Mouse (Mus musculus): ENCODE measurements at regions not wholly inside any gene's neighbourhood (a gene's known extent, or its start where the extent isn't known, plus 50 kb on each side); places are given as distances from the start of the nearest gene placed in this dataset.

- Histone ChIP-seq H3K4me1 (ENCODE audit: control insufficient read depth, insufficient read depth, low read length) (no peaks in the 10 kb centered on the region), H3K27ac (ENCODE audit: insufficient read depth, low read length) (no peak overlapping the region), H3K27me3 (ENCODE audit: control insufficient read depth, insufficient read depth, low read length) (no peaks in the 10 kb centered on the region), H3K4me3 (replicated peaks; ENCODE audit: insufficient read depth, low read depth, low read length) (no peak overlapping the region)
- DNase-seq = no peak
- no peak for TF ChIP-seq CTCF (IDR thresholded peaks at IDR 0.05; ENCODE audit: borderline replicate concordance, insufficient read depth, low read depth, low read length)
- no peak for TF ChIP-seq POLR2A (IDR thresholded peaks at IDR 0.05; ENCODE audit: borderline replicate concordance, insufficient read depth, low read length)
These were observed 91.5 kb upstream of the Mvb12b start for GRCm38 (mm10) chr2:33979276-33979675.

DNA sequence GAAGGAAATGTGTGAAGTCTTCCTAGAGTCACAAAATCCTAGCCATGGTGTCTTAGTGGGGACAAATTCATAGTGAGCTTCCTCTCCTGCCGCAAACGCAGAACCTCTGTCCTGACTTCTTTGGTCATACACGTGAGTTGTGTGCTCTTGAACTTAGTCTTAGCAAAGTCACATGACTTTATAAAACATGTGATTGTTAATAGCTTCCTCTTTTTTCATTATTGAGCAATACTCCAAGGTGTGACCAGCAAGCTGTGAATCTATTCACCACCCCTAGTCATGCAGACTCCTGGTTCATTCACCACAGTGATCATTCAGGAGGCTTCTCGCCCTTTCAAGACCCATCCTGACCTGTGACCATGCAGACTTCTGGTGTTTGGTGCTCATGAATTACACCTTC lies 90.8 kb upstream of the Mvb12b start:
- no peak overlapping the region for H3K27ac ChIP-seq (ENCODE audit: insufficient read depth, low read length)
- no peak for DNase-seq
- WGBS = 93% methylated on average over 4 of the region's 4 CpGs
- no peaks in the 10 kb centered on the region for H3K4me1 ChIP-seq (ENCODE audit: control insufficient read depth, insufficient read depth, low read length)
- TF ChIP-seq CTCF (IDR thresholded peaks at IDR 0.05; ENCODE audit: borderline replicate concordance, insufficient read depth, low read depth, low read length) (no peak), POLR2A (IDR thresholded peaks at IDR 0.05; ENCODE audit: borderline replicate concordance, insufficient read depth, low read length) (no peak)
- no peak overlapping the region for H3K4me3 ChIP-seq (replicated peaks; ENCODE audit: insufficient read depth, low read depth, low read length)
- no peaks in the 10 kb centered on the region for H3K27me3 ChIP-seq (ENCODE audit: control insufficient read depth, insufficient read depth, low read length)

DNA sequence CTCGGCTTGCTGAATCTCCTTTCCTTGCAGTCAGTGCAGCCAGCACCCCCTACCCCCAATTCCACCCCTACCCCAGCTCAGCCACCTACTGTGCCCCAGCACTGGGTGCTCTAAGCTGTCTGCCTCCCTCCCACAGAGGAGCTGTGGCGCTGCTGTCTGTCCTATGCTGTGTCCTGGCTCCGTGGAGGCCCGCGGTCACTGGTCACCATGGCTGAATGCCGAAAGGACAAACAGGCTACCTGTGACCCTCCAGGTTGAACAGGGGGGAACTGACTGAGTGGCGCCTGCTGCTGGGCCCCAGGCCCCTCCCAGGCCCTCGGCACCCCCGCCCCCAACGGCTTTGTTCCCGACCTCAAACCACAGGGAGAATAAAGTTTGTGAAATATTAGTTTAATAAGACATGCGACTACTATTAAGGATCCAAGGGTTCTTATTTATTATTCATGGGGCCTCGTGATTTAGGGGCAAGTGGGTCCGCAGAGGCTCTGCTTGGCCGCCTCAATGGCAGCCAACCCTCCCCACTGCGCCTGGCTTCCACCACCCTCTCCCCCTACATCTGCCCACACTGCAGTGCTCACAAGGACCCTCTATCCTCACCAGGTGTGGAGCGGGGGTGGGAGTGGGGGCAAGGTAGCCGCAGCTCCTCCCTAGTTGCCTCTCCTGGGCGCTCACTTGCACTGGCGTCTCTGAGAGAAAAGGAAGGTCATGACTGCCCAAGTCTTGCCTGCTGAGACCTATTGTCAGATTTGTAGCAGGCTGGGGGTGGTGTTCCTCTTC lies 90.0 kb upstream of the Mvb12b start:
- no peak for DNase-seq
- Histone ChIP-seq H3K4me1 (ENCODE audit: control insufficient read depth, insufficient read depth, low read length) (no peaks in the 10 kb centered on the region), H3K4me3 (replicated peaks; ENCODE audit: insufficient read depth, low read depth, low read length) (no peak overlapping the region), H3K27me3 (ENCODE audit: control insufficient read depth, insufficient read depth, low read length) (no peaks in the 10 kb centered on the region), H3K27ac (ENCODE audit: insufficient read depth, low read length) (no peak overlapping the region)
- 86% methylated on average over 20 of the region's 20 CpGs for WGBS
- no peak for TF ChIP-seq CTCF (IDR thresholded peaks at IDR 0.05; ENCODE audit: borderline replicate concordance, insufficient read depth, low read depth, low read length)
- TF ChIP-seq POLR2A (IDR thresholded peaks at IDR 0.05; ENCODE audit: borderline replicate concordance, insufficient read depth, low read length) = no peak

DNA sequence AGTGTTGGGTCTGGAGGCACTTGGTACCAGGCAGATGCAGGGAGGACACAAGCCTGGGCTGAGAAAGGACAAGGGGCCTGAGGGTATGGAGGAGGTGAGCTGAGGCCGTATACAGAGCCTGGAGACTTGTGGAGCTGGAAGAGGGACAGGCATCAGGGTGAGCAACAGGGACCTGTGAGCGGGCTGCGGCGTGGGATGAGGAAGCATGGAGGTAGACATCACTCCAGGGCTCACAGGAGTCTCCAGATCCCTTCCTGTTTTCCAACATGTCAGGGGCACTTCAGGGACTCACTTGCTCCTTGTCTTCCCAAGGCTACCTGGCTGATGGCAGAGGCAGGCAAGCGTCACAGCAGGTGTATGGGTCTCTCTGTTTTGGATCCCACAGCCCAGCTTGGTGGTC lies 89.4 kb upstream of the Mvb12b start:
- 99% methylated on average over 5 of the region's 5 CpGs for WGBS
- no peaks in the 10 kb centered on the region for H3K4me1 ChIP-seq (ENCODE audit: control insufficient read depth, insufficient read depth, low read length)
- H3K27me3 ChIP-seq (ENCODE audit: control insufficient read depth, insufficient read depth, low read length) = no peaks in the 10 kb centered on the region
- H3K4me3 ChIP-seq (replicated peaks; ENCODE audit: insufficient read depth, low read depth, low read length) = no peak overlapping the region
- no peak for DNase-seq
- TF ChIP-seq POLR2A (IDR thresholded peaks at IDR 0.05; ENCODE audit: borderline replicate concordance, insufficient read depth, low read length) (no peak), CTCF (IDR thresholded peaks at IDR 0.05; ENCODE audit: borderline replicate concordance, insufficient read depth, low read depth, low read length) (no peak)
- no peak overlapping the region for H3K27ac ChIP-seq (ENCODE audit: insufficient read depth, low read length)

DNA sequence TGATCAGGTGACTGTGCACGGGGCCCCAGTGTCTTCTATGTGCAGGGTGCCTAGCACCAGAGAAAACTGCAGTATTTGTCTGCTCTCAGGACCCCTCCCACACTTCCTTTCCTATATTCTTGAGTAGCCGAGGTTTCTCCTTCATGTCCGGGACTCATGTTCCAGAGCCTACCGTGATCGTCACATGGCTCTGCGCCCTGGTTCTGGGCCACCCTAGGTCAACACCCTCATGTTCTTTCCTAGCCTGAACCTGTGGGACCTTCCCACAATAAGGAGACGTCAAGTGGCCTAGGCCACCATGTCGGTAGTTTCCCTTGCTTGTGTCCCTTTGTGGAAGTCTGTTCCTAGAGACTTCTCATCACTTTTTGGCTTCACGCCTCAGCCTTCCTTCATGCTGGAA lies 88.4 kb upstream of the Mvb12b start:
- H3K4me1 ChIP-seq (ENCODE audit: control insufficient read depth, insufficient read depth, low read length) = no peaks in the 10 kb centered on the region
- DNase-seq = no peak
- H3K4me3 ChIP-seq (replicated peaks; ENCODE audit: insufficient read depth, low read depth, low read length) = no peak overlapping the region
- no peaks in the 10 kb centered on the region for H3K27me3 ChIP-seq (ENCODE audit: control insufficient read depth, insufficient read depth, low read length)
- no peak for TF ChIP-seq POLR2A (IDR thresholded peaks at IDR 0.05; ENCODE audit: borderline replicate concordance, insufficient read depth, low read length)
- no peak for TF ChIP-seq CTCF (IDR thresholded peaks at IDR 0.05; ENCODE audit: borderline replicate concordance, insufficient read depth, low read depth, low read length)
- WGBS = 76% methylated on average over 9 of the region's 9 CpGs
- no peak overlapping the region for H3K27ac ChIP-seq (ENCODE audit: insufficient read depth, low read length)

GRCm38 (mm10) chr2:33975423-33976127 lies 87.8 kb upstream of the Mvb12b start:
- no peak for TF ChIP-seq CTCF (IDR thresholded peaks at IDR 0.05; ENCODE audit: borderline replicate concordance, insufficient read depth, low read depth, low read length)
- TF ChIP-seq POLR2A (IDR thresholded peaks at IDR 0.05; ENCODE audit: borderline replicate concordance, insufficient read depth, low read length) = no peak
- no peak overlapping the region for H3K4me3 ChIP-seq (replicated peaks; ENCODE audit: insufficient read depth, low read depth, low read length)
- WGBS = 46% methylated on average over 14 of the region's 14 CpGs

DNA sequence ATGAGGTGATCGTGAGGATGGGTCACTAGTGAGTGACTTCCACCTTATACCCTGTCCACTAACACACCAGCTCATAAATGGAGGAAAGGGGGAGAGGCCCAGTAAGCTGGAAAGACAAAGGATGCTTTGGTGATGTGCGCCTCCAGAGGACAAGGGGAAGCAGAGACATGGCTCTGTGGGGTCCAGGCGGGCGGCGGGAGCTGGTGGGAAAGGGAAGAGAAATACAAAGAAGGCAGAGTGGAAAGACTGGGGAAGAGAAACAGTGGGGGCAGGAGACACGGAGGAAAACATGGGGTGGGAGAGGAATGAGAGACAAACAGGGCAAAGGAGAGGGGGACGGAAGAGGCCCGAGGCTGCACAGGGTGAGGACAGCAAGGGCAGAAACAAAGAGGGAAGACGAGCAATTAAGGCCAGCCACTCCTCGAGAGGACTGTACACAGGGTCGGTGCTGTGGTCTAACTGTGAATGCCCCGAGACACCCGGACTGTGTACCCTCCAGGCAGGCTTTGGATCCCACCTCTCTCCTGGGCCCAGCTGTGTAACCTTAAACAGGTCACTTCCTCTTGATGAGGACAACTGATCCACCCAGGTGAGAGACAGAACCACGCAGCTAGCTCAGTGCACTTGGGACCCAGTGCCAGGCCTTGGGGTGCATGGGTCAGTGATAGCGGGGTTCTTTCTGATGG lies 87.1 kb upstream of the Mvb12b start:
- no peak for DNase-seq
- Histone ChIP-seq H3K27me3 (ENCODE audit: control insufficient read depth, insufficient read depth, low read length) (no peaks in the 10 kb centered on the region), H3K4me1 (ENCODE audit: control insufficient read depth, insufficient read depth, low read length) (no peaks in the 10 kb centered on the region), H3K27ac (ENCODE audit: insufficient read depth, low read length) (no peak overlapping the region), H3K4me3 (replicated peaks; ENCODE audit: insufficient read depth, low read depth, low read length) (no peak overlapping the region)
- TF ChIP-seq CTCF (IDR thresholded peaks at IDR 0.05; ENCODE audit: borderline replicate concordance, insufficient read depth, low read depth, low read length) (no peak), POLR2A (IDR thresholded peaks at IDR 0.05; ENCODE audit: borderline replicate concordance, insufficient read depth, low read length) (no peak)
- 82% methylated on average over 15 of the region's 15 CpGs for WGBS

More at GRCm38 (mm10) chr2:33975423-33976127, 87.8 kb upstream of the Mvb12b start:
- Histone ChIP-seq H3K27me3 (ENCODE audit: control insufficient read depth, insufficient read depth, low read length) (no peaks in the 10 kb centered on the region), H3K4me1 (ENCODE audit: control insufficient read depth, insufficient read depth, low read length) (no peaks in the 10 kb centered on the region), H3K27ac (ENCODE audit: insufficient read depth, low read length) (no peak overlapping the region)
- peak; percentile 42 to 44 for DNase-seq
